Mouse (Mus musculus) embryo, embryonic 10 days (tissue): ENCODE data around the gene Peg3.
A peak's percentile ranks its signal among the peaks of the same experiment; 100 is the strongest.
"Not testable (repeated sequence)": the region's sequence is repeated elsewhere in the genome, so short reads cannot be mapped to it uniquely, and the experiment has no call there.

ENCODE experiments used
- DNase-seq: peaks from one replicate; pipeline ENCODE4 v3.0.0-alpha.2; 2015; ENCODE audit warnings: low spot score

The Peg3 gene

GRCm38 (mm10) chr7:6730241-6730640 is at the start of gene Peg3, which contains the start of gene Usp29:
Gene Peg3, minus strand, starts transcription at chr7:6730431.
Gene Usp29, plus strand, starts transcription at chr7:6730578.
- DNase-seq, result peak; percentile 96

GRCm38 (mm10) chr7:6779172-6779571 is 48.9 kb upstream of the Peg3 start:
- DNase-seq, result no peak

- DNase-seq, result peak; percentile 67
These were observed 47.5 kb upstream of the Peg3 start for GRCm38 (mm10) chr7:6777689-6778088.

GRCm38 (mm10) chr7:6777107-6777506 is 46.9 kb upstream of the Peg3 start:
- DNase-seq, result no peak

GRCm38 (mm10) chr7:6776314-6777059 is 46.3 kb upstream of the Peg3 start:
- DNase-seq, result no peak

- DNase-seq, result not testable (repeated sequence)
These were observed 43.7 kb upstream of the Peg3 start for GRCm38 (mm10) chr7:6773865-6774413.

GRCm38 (mm10) chr7:6770286-6770685 is 40.1 kb upstream of the Peg3 start:
- DNase-seq, result peak; percentile 91

- DNase-seq, result no peak
These were observed 35.0 kb upstream of the Peg3 start for GRCm38 (mm10) chr7:6765240-6765639.

- DNase-seq, result no peak
These were observed 29.9 kb upstream of the Peg3 start for GRCm38 (mm10) chr7:6760170-6760569.

- DNase-seq, result no peak
These were observed 29.5 kb upstream of the Peg3 start for GRCm38 (mm10) chr7:6759698-6760097.

GRCm38 (mm10) chr7:6756777-6757291 is 26.6 kb upstream of the Peg3 start:
- DNase-seq, result no peak

- peak; percentile 75 for DNase-seq
These were observed 23.2 kb upstream of the Peg3 start for GRCm38 (mm10) chr7:6753440-6753839.

- no peak for DNase-seq
These were observed 19.0 kb upstream of the Peg3 start for GRCm38 (mm10) chr7:6749196-6749595.

GRCm38 (mm10) chr7:6744281-6744904 is 14.2 kb upstream of the Peg3 start:
- peak; percentile 48 for DNase-seq

GRCm38 (mm10) chr7:6736060-6736459 is 5.8 kb upstream of the Peg3 start:
- no peak for DNase-seq

GRCm38 (mm10) chr7:6731930-6732329 is 1.7 kb upstream of the Peg3 start:
- no peak for DNase-seq

GRCm38 (mm10) chr7:6731373-6731772 is 1.1 kb upstream of the Peg3 start:
- DNase-seq, result no peak

- peak; percentile 51 for DNase-seq
These were observed 570 bp upstream of the Peg3 start for GRCm38 (mm10) chr7:6730801-6731200.

- peak; percentile 92 for DNase-seq
These were observed 992 bp downstream of the Peg3 start for GRCm38 (mm10) chr7:6729061-6729817.

- DNase-seq, result peak; percentile 90
These were observed 1.8 kb downstream of the Peg3 start for GRCm38 (mm10) chr7:6728263-6728931.

GRCm38 (mm10) chr7:6727351-6728121 is 2.7 kb downstream of the Peg3 start:
- peak; percentile 81 for DNase-seq
